Mouse (Mus musculus): ENCODE data around the gene Esrrg.

The Esrrg gene

GRCm38 (mm10) chr1:187975465-187976352, 367.1 kb downstream of the Esrrg start:
- no peak for DNase-seq (ENCODE audit: low read depth in 1 of 2, low spot score in 2 of 2)

GRCm38 (mm10) chr1:187976353-187976730, 367.8 kb downstream of the Esrrg start:
- no peak for DNase-seq (ENCODE audit: low read depth in 1 of 2, low spot score in 2 of 2)

DNA sequence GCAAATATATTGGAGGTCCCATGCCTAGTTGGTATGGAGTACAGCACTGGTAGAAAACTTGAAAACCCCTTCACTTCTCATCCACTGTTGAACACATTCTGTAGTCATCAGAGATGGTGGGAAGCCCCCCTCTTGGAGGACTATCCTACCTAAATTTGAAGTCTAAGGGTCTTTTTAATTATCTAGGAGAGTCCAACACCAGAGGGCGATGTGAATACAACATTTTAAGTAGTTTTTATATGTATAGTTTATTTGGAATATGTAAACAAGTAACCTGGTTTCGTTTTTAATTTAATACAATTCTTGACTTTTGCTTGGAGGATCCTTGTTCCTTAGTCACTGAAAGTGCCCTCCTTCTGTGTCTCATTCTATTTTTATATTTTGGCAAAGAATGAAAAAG, 372.4 kb downstream of the Esrrg start:
- DNase-seq (ENCODE audit: low read depth in 1 of 2, low spot score in 2 of 2) = no peak

GRCm38 (mm10) chr1:187983177-187983576, 374.6 kb downstream of the Esrrg start:
- no peak for DNase-seq (ENCODE audit: low read depth in 1 of 2, low spot score in 2 of 2)

- no peak for DNase-seq (ENCODE audit: low read depth in 1 of 2, low spot score in 2 of 2)
Observed at GRCm38 (mm10) chr1:187990161-187990560, 381.6 kb downstream of the Esrrg start.

DNA sequence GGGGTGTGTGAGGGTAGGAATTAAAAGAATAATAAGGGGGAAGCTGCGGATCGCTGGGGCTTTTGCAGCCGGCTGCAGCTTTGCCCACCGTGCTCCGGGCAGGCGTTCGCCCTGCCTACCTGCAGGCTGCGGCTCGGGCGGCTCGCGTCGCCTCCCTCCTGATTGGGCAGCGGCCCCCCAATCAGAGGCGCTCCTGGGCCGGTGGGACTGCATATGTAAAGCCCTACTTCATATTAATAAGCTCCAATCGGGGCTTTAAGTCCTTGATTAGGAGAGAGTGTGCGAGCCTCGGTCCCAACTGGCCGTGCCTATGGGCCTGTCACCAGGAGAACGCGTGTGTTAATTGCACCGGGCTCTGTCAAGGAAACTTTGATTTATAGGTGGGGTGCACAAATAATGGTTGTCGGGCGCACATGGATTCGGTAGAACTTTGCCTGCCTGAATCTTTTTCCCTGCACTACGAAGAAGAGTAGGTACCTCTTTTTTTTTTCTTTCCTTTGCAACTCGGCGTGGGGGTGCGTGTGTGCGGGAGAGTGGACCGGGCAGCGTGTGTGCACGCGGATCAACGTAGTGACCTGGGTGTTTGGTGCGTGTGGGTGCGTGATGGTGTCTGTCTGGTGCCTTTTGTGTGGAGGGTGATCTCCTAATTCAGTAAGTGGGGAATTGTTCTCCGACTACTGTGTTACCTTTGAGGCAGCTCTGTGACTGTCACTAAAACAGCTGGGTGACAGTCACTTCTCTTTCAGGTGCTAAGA, 389.2 kb downstream of the Esrrg start:
- no peak for DNase-seq (ENCODE audit: low read depth in 1 of 2, low spot score in 2 of 2)

- DNase-seq (ENCODE audit: low read depth in 1 of 2, low spot score in 2 of 2) = no peak
Observed at GRCm38 (mm10) chr1:187999121-187999520, 390.5 kb downstream of the Esrrg start.

GRCm38 (mm10) chr1:188000189-188000588, 391.6 kb downstream of the Esrrg start:
- DNase-seq (ENCODE audit: low read depth in 1 of 2, low spot score in 2 of 2) = no peak

- no peak for DNase-seq (ENCODE audit: low read depth in 1 of 2, low spot score in 2 of 2)
Observed at GRCm38 (mm10) chr1:188006820-188007491, 398.4 kb downstream of the Esrrg start.

DNA sequence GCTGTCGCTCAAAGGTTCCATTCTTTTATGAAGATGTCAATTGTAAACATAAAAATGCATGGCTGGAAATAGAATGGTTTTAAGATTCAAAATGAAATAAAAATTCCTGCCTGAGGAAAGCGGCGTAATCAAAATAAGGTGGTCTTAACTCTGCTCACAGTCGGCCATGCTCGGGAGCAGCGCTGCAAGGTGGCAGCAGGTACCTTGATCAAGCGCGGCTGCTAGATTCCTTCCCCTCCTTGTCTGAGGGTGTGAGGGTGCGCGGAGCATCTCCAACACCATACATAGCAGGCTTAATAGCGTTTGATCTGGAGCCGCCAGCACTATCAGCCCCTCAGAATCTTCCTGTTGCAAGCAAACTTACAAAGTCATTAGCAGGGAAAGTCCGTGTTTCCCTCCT, 399.9 kb downstream of the Esrrg start:
- DNase-seq (ENCODE audit: low read depth in 1 of 2, low spot score in 2 of 2) = no peak

- DNase-seq (ENCODE audit: low read depth in 1 of 2, low spot score in 2 of 2) = no peak
Observed at GRCm38 (mm10) chr1:188009868-188010267, 401.3 kb downstream of the Esrrg start.

- DNase-seq (ENCODE audit: low read depth in 1 of 2, low spot score in 2 of 2) = no peak
Observed at GRCm38 (mm10) chr1:188010860-188011259, 402.3 kb downstream of the Esrrg start.

DNA sequence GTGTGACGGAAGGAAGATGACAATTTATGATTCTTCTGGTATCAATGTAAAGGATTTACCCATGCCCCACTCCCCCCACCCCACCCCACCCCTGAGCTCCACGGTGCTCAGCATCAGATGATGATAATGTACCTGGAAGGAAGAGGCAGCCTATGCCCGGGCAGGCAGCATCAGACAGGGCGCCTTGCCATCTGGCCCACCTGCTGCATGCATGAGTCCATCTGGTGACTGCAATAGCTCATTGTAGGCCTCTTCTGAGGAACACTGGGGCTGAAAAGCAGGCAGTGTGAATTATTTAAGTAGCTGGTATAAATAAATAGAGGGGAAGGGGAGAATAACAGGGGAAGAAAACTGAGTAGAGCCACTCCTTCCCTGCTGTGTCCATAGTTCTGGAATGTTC, 405.8 kb downstream of the Esrrg start:
- no peak for DNase-seq (ENCODE audit: low read depth in 1 of 2, low spot score in 2 of 2)

GRCm38 (mm10) chr1:188017956-188018862, 409.6 kb downstream of the Esrrg start:
- DNase-seq (ENCODE audit: low read depth in 1 of 2, low spot score in 2 of 2) = no peak

DNA sequence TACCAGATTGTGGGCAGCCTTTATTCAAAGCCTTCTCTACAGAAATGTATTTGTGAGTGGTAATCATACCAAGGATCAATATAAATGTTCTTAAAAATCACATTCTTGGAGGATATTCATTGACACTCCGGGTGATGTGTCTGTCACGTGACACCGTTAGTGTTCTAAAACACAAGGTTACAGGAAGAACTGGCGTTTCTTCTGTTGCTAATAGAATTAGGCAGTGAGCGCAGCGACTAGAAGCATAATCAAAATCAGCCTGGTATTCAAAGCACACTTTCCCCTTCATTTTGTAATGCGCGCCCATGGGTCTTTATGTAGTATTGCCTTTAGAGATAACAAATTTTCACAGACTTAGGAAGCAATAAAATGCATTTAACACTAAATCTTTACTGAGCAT, 420.6 kb downstream of the Esrrg start:
- no peak for DNase-seq (ENCODE audit: low read depth in 1 of 2, low spot score in 2 of 2)

DNA sequence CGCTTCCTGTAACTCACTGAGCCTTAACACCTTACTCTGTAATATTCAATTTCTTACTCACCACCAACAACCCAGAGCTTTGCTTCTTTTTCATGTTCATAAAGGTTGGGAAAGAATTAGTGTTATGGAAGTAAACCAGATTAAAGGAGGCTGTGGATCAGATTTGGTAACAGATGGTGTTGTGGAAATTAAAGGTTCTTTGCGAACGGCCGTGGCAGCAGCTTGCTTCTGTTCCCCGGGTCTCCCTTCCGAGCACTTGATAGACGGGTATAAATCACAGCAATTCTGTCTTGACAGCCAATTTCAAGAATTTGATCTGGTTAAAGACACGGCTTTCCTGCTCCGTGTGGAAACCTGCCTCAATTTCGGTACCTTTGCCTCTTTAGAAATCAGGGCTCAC, 421.5 kb downstream of the Esrrg start:
- DNase-seq (ENCODE audit: low read depth in 1 of 2, low spot score in 2 of 2) = no peak

GRCm38 (mm10) chr1:188031276-188031675, 422.7 kb downstream of the Esrrg start:
- no peak for DNase-seq (ENCODE audit: low read depth in 1 of 2, low spot score in 2 of 2)

- no peak for DNase-seq (ENCODE audit: low read depth in 1 of 2, low spot score in 2 of 2)
Observed at GRCm38 (mm10) chr1:188035957-188036356, 427.4 kb downstream of the Esrrg start.

DNA sequence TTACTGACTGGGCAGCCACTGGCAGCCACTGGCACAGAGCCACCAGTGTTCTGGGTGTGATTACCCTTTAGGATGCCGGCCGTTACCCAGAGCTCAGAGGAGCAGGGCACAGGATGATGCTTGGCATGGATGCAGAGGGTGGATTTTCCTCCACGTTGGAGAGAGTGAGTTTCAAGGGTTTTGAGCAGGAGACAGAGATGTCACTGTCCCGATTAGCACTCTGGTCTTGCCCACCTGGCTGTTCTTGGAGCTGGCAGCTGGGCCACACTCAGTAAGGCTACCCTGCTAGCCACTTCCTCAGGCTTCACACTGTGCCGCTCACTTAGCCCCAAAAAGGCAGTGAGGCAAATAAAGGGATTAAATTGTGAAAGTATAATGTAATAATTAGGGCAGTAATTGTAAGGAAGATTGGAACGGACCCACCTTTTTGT, 438.1 kb downstream of the Esrrg start:
- no peak for DNase-seq (ENCODE audit: low read depth in 1 of 2, low spot score in 2 of 2)

- DNase-seq (ENCODE audit: low read depth in 1 of 2, low spot score in 2 of 2) = no peak
Observed at GRCm38 (mm10) chr1:188047148-188047547, 438.6 kb downstream of the Esrrg start.

GRCm38 (mm10) chr1:188055888-188056287, 447.3 kb downstream of the Esrrg start:
- DNase-seq (ENCODE audit: low read depth in 1 of 2, low spot score in 2 of 2) = no peak

All from monocyte, adult 2 months (primary cell).